Mouse (Mus musculus) hindbrain, embryonic 13.5 days (tissue): ENCODE measurements at regions not wholly inside any gene's neighbourhood (a gene's known extent, or its start where the extent isn't known, plus 50 kb on each side); places are given as distances from the start of the nearest gene placed in this dataset.

ENCODE experiments used
- ATAC-seq: fragments of 200-750 bp; cut with Nextera tagmentation; 2 replicates; pipeline ENCODE4 v1.8.0; 2017; ENCODE audit warnings: moderate TSS enrichment; ENCODE audit not compliant: low FRiP score
- H3K27ac ChIP-seq: fragments of 300-500 bp; sonication (generic); 2 replicates; pipeline ENCODE4 v1.5.1; 2015; ENCODE audit warnings: inconsistent platforms, mild to moderate bottlenecking, moderate library complexity
- H3K27me3 ChIP-seq: fragments of 300-500 bp; sonication (generic); 2 replicates; pipeline ENCODE4 v1.6.1; 2015; ENCODE audit warnings: mild to moderate bottlenecking, inconsistent platforms
- H3K36me3 ChIP-seq: fragments of 300-500 bp; sonication (generic); 2 replicates; pipeline ENCODE4 v1.6.1; 2015; ENCODE audit warnings: mild to moderate bottlenecking, inconsistent platforms
- H3K4me1 ChIP-seq: fragments of 300-500 bp; sonication (generic); replicated peaks from 2 replicates; pipeline ENCODE4 v1.6.1; 2015; ENCODE audit warnings: inconsistent platforms
- H3K4me2 ChIP-seq: fragments of 300-500 bp; sonication (generic); 2 replicates; pipeline ENCODE4 v1.6.1; 2015; ENCODE audit warnings: inconsistent platforms, mild to moderate bottlenecking, moderate library complexity
- H3K4me3 ChIP-seq: fragments of 300-500 bp; sonication (generic); 2 replicates; pipeline ENCODE4 v1.5.1; 2015; ENCODE audit warnings: mild to moderate bottlenecking, inconsistent platforms
- H3K9ac ChIP-seq: fragments of 300-500 bp; sonication (generic); 2 replicates; pipeline ENCODE4 v1.6.1; 2015; ENCODE audit warnings: mild to moderate bottlenecking, inconsistent platforms
- H3K9me3 ChIP-seq: fragments of 300-500 bp; sonication (generic); 2 replicates; pipeline ENCODE4 v1.6.1; 2016; ENCODE audit warnings: inconsistent platforms
- WGBS: fragments of 180-500 bp; shearing (Covaris S2); methylation state at CpG from one replicate; pipeline ENCODE4 v1.1.7; 2015; 5-methylcytosine and 5-hydroxymethylcytosine counted together

GRCm38 (mm10) chr5:106557733-106558132, 51.2 kb upstream of the Gm17304 start:
- no peaks in the 10 kb centered on the region for H3K36me3 ChIP-seq
- no peaks in the 10 kb centered on the region for H3K9me3 ChIP-seq
- H3K27me3 ChIP-seq = peaks cover 74% of the 10 kb centered on the region
- no peak overlapping the region for H3K27ac ChIP-seq
- WGBS = 32% methylated on average over 11 of the region's 11 CpGs
- peaks cover 41% of the 10 kb centered on the region for H3K4me1 ChIP-seq
- peak; percentile 39; the same call in 1 of the 2 replicates for ATAC-seq
- H3K9ac ChIP-seq = no peak overlapping the region
- H3K4me3 ChIP-seq = no peak overlapping the region
- H3K4me2 ChIP-seq = no peak overlapping the region

- Histone ChIP-seq H3K27me3 (peaks cover 30% of the 10 kb centered on the region), H3K4me3 (no peak overlapping the region), H3K4me2 (no peak overlapping the region), H3K9me3 (no peaks in the 10 kb centered on the region), H3K36me3 (no peaks in the 10 kb centered on the region), H3K4me1 (peaks cover 8% of the 10 kb centered on the region; the same call in 1 of the 2 replicates), H3K9ac (no peak overlapping the region), H3K27ac (no peak overlapping the region)
- no peak for ATAC-seq
- 83% methylated on average over 6 of the region's 6 CpGs for WGBS
Measured at GRCm38 (mm10) chr5:106539286-106539685, 69.6 kb upstream of the Gm17304 start.

- no peak overlapping the region for H3K4me2 ChIP-seq
- H3K27ac ChIP-seq = no peak overlapping the region
- H3K36me3 ChIP-seq = no peaks in the 10 kb centered on the region
- no peaks in the 10 kb centered on the region for H3K9me3 ChIP-seq
- no peak overlapping the region for H3K4me3 ChIP-seq
- no peak for ATAC-seq
- no peak overlapping the region for H3K9ac ChIP-seq
- 22% methylated on average over 6 of the region's 6 CpGs for WGBS
- peaks cover 27% of the 10 kb centered on the region for H3K27me3 ChIP-seq
- H3K4me1 ChIP-seq = peaks cover 8% of the 10 kb centered on the region; the same call in 1 of the 2 replicates
Measured at GRCm38 (mm10) chr5:106537153-106537552, 71.7 kb upstream of the Gm17304 start.

GRCm38 (mm10) chr5:106536068-106536467, 72.8 kb upstream of the Gm17304 start:
- Histone ChIP-seq H3K4me2 (no peak overlapping the region), H3K4me3 (no peak overlapping the region), H3K9ac (no peak overlapping the region), H3K4me1 (peaks cover 8% of the 10 kb centered on the region; the same call in 1 of the 2 replicates), H3K27ac (no peak overlapping the region), H3K36me3 (no peaks in the 10 kb centered on the region), H3K27me3 (peaks cover 27% of the 10 kb centered on the region), H3K9me3 (no peaks in the 10 kb centered on the region)
- 74% methylated on average over 5 of the region's 5 CpGs for WGBS
- ATAC-seq = no peak

GRCm38 (mm10) chr5:106528811-106529210, 70.8 kb upstream of the Barhl2 start:
- H3K36me3 ChIP-seq = no peaks in the 10 kb centered on the region
- H3K4me2 ChIP-seq = no peak overlapping the region
- H3K27me3 ChIP-seq = 0 out of 2 replicates have a peak, but pooled peaks cover 7% of the 10 kb centered on the region
- H3K9ac ChIP-seq = no peak overlapping the region
- H3K4me3 ChIP-seq = no peak overlapping the region
- ATAC-seq = no peak
- H3K9me3 ChIP-seq = no peaks in the 10 kb centered on the region
- H3K27ac ChIP-seq = no peak overlapping the region
- 84% methylated on average over 8 of the region's 8 CpGs for WGBS
- 0 out of 2 replicates have a peak, but pooled peaks cover 5% of the 10 kb centered on the region for H3K4me1 ChIP-seq

GRCm38 (mm10) chr5:106527364-106527985, 69.5 kb upstream of the Barhl2 start:
- 38% methylated on average over 14 of the region's 14 CpGs for WGBS

GRCm38 (mm10) chr5:106512423-106513089, 54.6 kb upstream of the Barhl2 start:
- no peak overlapping the region for H3K9ac ChIP-seq
- H3K9me3 ChIP-seq = no peaks in the 10 kb centered on the region
- WGBS = 65% methylated on average over 7 of the region's 7 CpGs
- no peak overlapping the region for H3K27ac ChIP-seq
- peaks cover 8% of the 10 kb centered on the region; the same call in 1 of the 2 replicates for H3K4me1 ChIP-seq
- H3K4me3 ChIP-seq = no peak overlapping the region
- no peak overlapping the region for H3K4me2 ChIP-seq
- H3K27me3 ChIP-seq = peaks cover 20% of the 10 kb centered on the region; the same call in 1 of the 2 replicates
- ATAC-seq = 0 out of 2 replicates have a peak, but pooled peaks have one; percentile 36
- no peaks in the 10 kb centered on the region for H3K36me3 ChIP-seq

More at GRCm38 (mm10) chr5:106527364-106527985, 69.5 kb upstream of the Barhl2 start:
- H3K4me1 ChIP-seq = 0 out of 2 replicates have a peak, but pooled peaks cover 5% of the 10 kb centered on the region
- 0 out of 2 replicates have a peak, but pooled peaks cover 7% of the 10 kb centered on the region for H3K27me3 ChIP-seq
- no peak for ATAC-seq
- no peaks in the 10 kb centered on the region for H3K9me3 ChIP-seq
- H3K27ac ChIP-seq = no peak overlapping the region
- no peaks in the 10 kb centered on the region for H3K36me3 ChIP-seq
- H3K9ac ChIP-seq = no peak overlapping the region
- no peak overlapping the region for H3K4me2 ChIP-seq
- no peak overlapping the region for H3K4me3 ChIP-seq

- no peak overlapping the region for H3K4me2 ChIP-seq
- WGBS = 88% methylated on average over 5 of the region's 5 CpGs
- H3K4me3 ChIP-seq = no peak overlapping the region
- H3K4me1 ChIP-seq = peaks cover 11% of the 10 kb centered on the region
- no peak for ATAC-seq
- H3K27ac ChIP-seq = no peak overlapping the region
- no peaks in the 10 kb centered on the region for H3K36me3 ChIP-seq
- H3K9ac ChIP-seq = no peak overlapping the region
- peaks cover 23% of the 10 kb centered on the region; the same call in 1 of the 2 replicates for H3K27me3 ChIP-seq
- no peaks in the 10 kb centered on the region for H3K9me3 ChIP-seq
Measured at GRCm38 (mm10) chr5:106507901-106508300, 49.9 kb upstream of the Barhl2 start.
